Mouse (Mus musculus) C2C12 (cell line): Measurements from ENCODE around the gene Cdyl2. TPM values are rescaled to one million over a fixed set of nuclear protein-coding genes. Genes with fewer than 3 reads are reported as not detected.

Experiments
- H3K27me3 ChIP-seq: one replicate; pipeline ENCODE4 v1.6.1; 2011; ENCODE audit not compliant: control insufficient read depth, insufficient read depth, insufficient read length
- H3K36me3 ChIP-seq: one replicate; pipeline ENCODE4 v1.6.1; 2011; ENCODE audit not compliant: control insufficient read depth, insufficient read depth
- H3K4me3 ChIP-seq: one replicate; pipeline ENCODE4 v1.5.1; 2011; ENCODE audit warnings: mild to moderate bottlenecking, control low read depth; ENCODE audit not compliant: poor library complexity, insufficient read depth, severe bottlenecking
- H3K79me2 ChIP-seq: one replicate; pipeline ENCODE4 v1.6.1; 2011; ENCODE audit not compliant: control insufficient read depth, insufficient read depth
- H3K79me3 ChIP-seq: one replicate; pipeline ENCODE4 v1.6.1; 2011; ENCODE audit warnings: low read depth, control low read depth
- H3ac ChIP-seq: one replicate; pipeline ENCODE3; 2011; ENCODE audit warnings: low read depth; ENCODE audit not compliant: control insufficient read depth, insufficient read length
- CEBPB ChIP-seq: IDR thresholded peaks from one replicate; pipeline ENCODE4 v1.6.1; 2011; ENCODE audit warnings: low read depth, mild to moderate bottlenecking, control low read depth, moderate library complexity
- CTCF ChIP-seq: IDR thresholded peaks from one replicate; pipeline ENCODE4 v1.5.1; 2011; ENCODE audit not compliant: control insufficient read depth, insufficient read depth, insufficient read length
- FOSL1 ChIP-seq: IDR thresholded peaks from one replicate; pipeline ENCODE4 v1.8.0; 2011; ENCODE audit warnings: mild to moderate bottlenecking, low read length; ENCODE audit not compliant: poor library complexity, insufficient read depth, severe bottlenecking
- MAX ChIP-seq: IDR thresholded peaks from one replicate; pipeline ENCODE4 v1.6.1; 2011; ENCODE audit warnings: mild to moderate bottlenecking, control low read depth
- MYOD1 ChIP-seq: IDR thresholded peaks from one replicate; pipeline ENCODE4 v1.6.1; 2011; ENCODE audit warnings: low read depth; ENCODE audit not compliant: control insufficient read depth, insufficient read length
- MYOG ChIP-seq: IDR thresholded peaks from one replicate; pipeline ENCODE4 v1.6.1; 2011; ENCODE audit not compliant: control insufficient read depth, insufficient read length; ENCODE audit errors: extremely low read depth
- USF1 ChIP-seq: IDR thresholded peaks from one replicate; pipeline ENCODE4 v1.6.1; 2011; ENCODE audit warnings: low read depth, mild to moderate bottlenecking, control low read depth, moderate library complexity
- polyA plus RNA-seq: library from polyadenylated mRNA; unstranded; fragments of >200 nt; fragmentation: generic; extraction: Trizol; gene quantifications from one replicate; pipeline ENCODE4 v1.2.1, GENCODE M21; 2012; ENCODE audit warnings: missing spikeins

Gene Cdyl2
- polyA plus RNA-seq, 1 experiment = 0.35 TPM

GRCm38 (mm10) chr8:116618797-116619196 lies 114.0 kb downstream of the Cdyl2 start:
- H3ac ChIP-seq = no peak overlapping the region
- no peaks in the 10 kb centered on the region for H3K79me3 ChIP-seq
- no peaks in the 10 kb centered on the region for H3K36me3 ChIP-seq
- H3K27me3 ChIP-seq = no peaks in the 10 kb centered on the region
- no peaks in the 10 kb centered on the region for H3K79me2 ChIP-seq
- no peak for TF ChIP-seq USF1
- TF ChIP-seq MYOG = no peak
- TF ChIP-seq FOSL1 = no peak
- no peak for TF ChIP-seq MYOD1
- TF ChIP-seq CTCF = no peak
- TF ChIP-seq CEBPB = no peak
- no peak for TF ChIP-seq MAX
- H3K4me3 ChIP-seq = no peak overlapping the region

GRCm38 (mm10) chr8:116617891-116618290 lies 114.9 kb downstream of the Cdyl2 start:
- no peaks in the 10 kb centered on the region for H3K79me3 ChIP-seq
- no peaks in the 10 kb centered on the region for H3K79me2 ChIP-seq
- no peaks in the 10 kb centered on the region for H3K36me3 ChIP-seq
- no peak overlapping the region for H3K4me3 ChIP-seq
- H3K27me3 ChIP-seq = no peaks in the 10 kb centered on the region
- no peak overlapping the region for H3ac ChIP-seq
- TF ChIP-seq CEBPB = no peak
- TF ChIP-seq CTCF = no peak
- no peak for TF ChIP-seq USF1

GRCm38 (mm10) chr8:116616369-116616768 lies 116.4 kb downstream of the Cdyl2 start:
- H3K4me3 ChIP-seq = no peak overlapping the region

GRCm38 (mm10) chr8:116614901-116615300 lies 117.9 kb downstream of the Cdyl2 start:
- Histone ChIP-seq H3ac (no peak overlapping the region), H3K79me3 (no peaks in the 10 kb centered on the region), H3K79me2 (no peaks in the 10 kb centered on the region), H3K36me3 (no peaks in the 10 kb centered on the region), H3K27me3 (no peaks in the 10 kb centered on the region), H3K4me3 (no peak overlapping the region)
- TF ChIP-seq FOSL1 (no peak), CTCF (no peak), MYOD1 (no peak), MAX (no peak), CEBPB (no peak), USF1 (no peak), MYOG (no peak)

More at GRCm38 (mm10) chr8:116616369-116616768, 116.4 kb downstream of the Cdyl2 start:
- H3K79me2 ChIP-seq = no peaks in the 10 kb centered on the region
- no peak overlapping the region for H3ac ChIP-seq
- no peaks in the 10 kb centered on the region for H3K36me3 ChIP-seq
- no peaks in the 10 kb centered on the region for H3K79me3 ChIP-seq
- no peaks in the 10 kb centered on the region for H3K27me3 ChIP-seq
- TF ChIP-seq FOSL1 (no peak), MAX (no peak), MYOD1 (no peak), USF1 (no peak), MYOG (no peak), CTCF (no peak), CEBPB (no peak)

- no peaks in the 10 kb centered on the region for H3K79me3 ChIP-seq
- no peaks in the 10 kb centered on the region for H3K27me3 ChIP-seq
- H3K36me3 ChIP-seq = no peaks in the 10 kb centered on the region
- TF ChIP-seq MYOD1 (no peak), USF1 (no peak), FOSL1 (no peak)
- no peak overlapping the region for H3ac ChIP-seq
- H3K4me3 ChIP-seq = no peak overlapping the region
- H3K79me2 ChIP-seq = no peaks in the 10 kb centered on the region
Observed at GRCm38 (mm10) chr8:116606171-116606570, 126.6 kb downstream of the Cdyl2 start.

- H3K27me3 ChIP-seq = no peaks in the 10 kb centered on the region
- no peaks in the 10 kb centered on the region for H3K79me2 ChIP-seq
- TF ChIP-seq CTCF (no peak), USF1 (no peak), FOSL1 (no peak), MYOG (no peak), CEBPB (no peak), MAX (no peak), MYOD1 (no peak)
- no peaks in the 10 kb centered on the region for H3K36me3 ChIP-seq
- no peak overlapping the region for H3K4me3 ChIP-seq
- no peaks in the 10 kb centered on the region for H3K79me3 ChIP-seq
- H3ac ChIP-seq = no peak overlapping the region
Observed at GRCm38 (mm10) chr8:116602806-116603205, 130.0 kb downstream of the Cdyl2 start.
